Mouse (Mus musculus) erythroblast, embryonic 14.5 days (primary cell): ENCODE results near the gene Bsn.

Source experiments
- GATA1 ChIP-seq: IDR thresholded peaks from 2 replicates; pipeline ENCODE4 v1.6.1; 2012; ENCODE audit warnings: low read length, inconsistent platforms, mixed read lengths
- TAL1 ChIP-seq: IDR thresholded peaks from 3 replicates; pipeline ENCODE4 v1.6.1; 2012; ENCODE audit warnings: low read length, inconsistent platforms, mixed read lengths

DNA sequence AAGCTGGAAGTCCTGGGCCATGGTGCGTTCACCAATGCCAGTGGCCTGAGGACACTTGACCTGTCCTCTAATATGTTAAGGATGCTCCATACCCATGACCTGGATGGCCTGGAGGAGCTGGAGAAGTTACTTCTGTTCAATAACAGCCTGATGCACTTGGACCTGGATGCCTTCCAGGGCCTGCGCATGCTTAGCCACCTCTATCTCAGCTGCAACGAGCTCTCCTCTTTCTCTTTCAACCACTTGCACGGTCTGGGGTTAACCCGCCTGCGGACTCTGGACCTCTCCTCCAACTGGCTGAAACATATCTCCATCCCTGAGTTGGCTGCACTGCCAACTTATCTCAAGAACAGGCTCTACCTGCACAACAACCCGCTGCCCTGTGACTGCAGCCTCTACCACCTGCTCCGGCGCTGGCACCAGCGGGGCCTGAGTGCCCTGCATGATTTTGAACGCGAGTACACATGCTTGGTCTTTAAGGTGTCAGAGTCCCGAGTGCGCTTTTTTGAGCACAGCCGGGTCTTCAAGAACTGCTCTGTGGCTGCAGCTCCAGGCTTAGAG, 136.4 kb downstream of the Bsn start:
- no peak for TF ChIP-seq GATA1
- no peak for TF ChIP-seq TAL1
